Mouse (Mus musculus) liver, embryonic 14.5 days (tissue): ENCODE data around the gene Tacr1.

Experiments used
- CTCF ChIP-seq: IDR thresholded peaks from 2 replicates; pipeline ENCODE4 v1.5.1; 2016; ENCODE audit warnings: antibody characterized with exemption, low read depth, control low read depth
- EP300 ChIP-seq: IDR thresholded peaks from 2 replicates; pipeline ENCODE4 v1.6.1; 2016; ENCODE audit warnings: antibody characterized with exemption, low read depth

DNA sequence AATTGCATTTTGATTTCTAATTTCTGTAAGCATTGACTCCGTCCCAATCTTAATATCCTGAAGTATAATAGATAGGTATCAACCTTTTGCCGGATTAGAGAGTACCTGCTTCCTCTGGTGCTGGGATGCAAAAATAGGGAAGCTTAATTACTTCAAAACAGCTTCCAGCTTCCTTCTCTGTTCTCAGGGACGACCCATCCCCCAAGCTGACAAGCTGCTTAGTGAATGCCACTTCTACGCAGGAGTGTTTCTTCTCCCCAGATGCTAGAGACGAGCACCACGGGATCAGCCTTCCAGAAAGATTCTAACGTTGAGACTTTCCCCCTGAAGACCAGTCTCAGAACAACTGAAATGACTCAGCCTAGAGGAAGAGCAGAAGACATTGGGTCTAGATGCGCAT, 134.5 kb downstream of the Tacr1 start:
- TF ChIP-seq CTCF (no peak), EP300 (no peak)
